Mouse (Mus musculus): ENCODE data around the gene Kiss1. TPM values are rescaled to one million over a fixed set of nuclear protein-coding genes. Genes with fewer than 3 reads are reported as not detected.

Kiss1 gene
- not detected in 2 replicates for polyA plus RNA-seq (2016; fragmentation: Nextera tagmentation; extraction: Ambion mirVana)

GRCm38 (mm10) chr1:133321267-133321925 is at the start of gene Kiss1:
Gene Kiss1 (plus strand): TSS chr1:133321875.
- Histone ChIP-seq H3K27ac (replicated peaks) (no peak within 1 kb of the TSS), H3K27me3 (peaks cover 14% of the 10 kb centered on the region; the same call in 1 of the 2 replicates), H3K4me3 (no peak within 1 kb of the TSS), H3K4me1 (peaks cover 13% of the 10 kb centered on the region; the same call in 1 of the 2 replicates), H3K9ac (replicated peaks) (no peak within 1 kb of the TSS), H3K9me3 (0 out of 2 replicates have a peak, but pooled peaks cover 5% of the 10 kb centered on the region), H3K4me2 (replicated peaks) (no peak within 1 kb of the TSS), H3K36me3 (no peaks in the 10 kb centered on the region)
- ATAC-seq (ENCODE audit: low FRiP score, low read depth): no peak; the same call in 1 of the 2 replicates
- WGBS: 87% methylated on average over 13 of the region's 13 CpGs

- peaks cover 9% of the 10 kb centered on the region for H3K4me1 ChIP-seq
These were observed 47.5 kb upstream of the Kiss1 start for GRCm38 (mm10) chr1:133274163-133274562.

GRCm38 (mm10) chr1:133276983-133277382 is 44.7 kb upstream of the Kiss1 start:
- 78% methylated on average over 5 of the region's 5 CpGs for WGBS
- Histone ChIP-seq H3K9me3 (no peaks in the 10 kb centered on the region), H3K27ac (replicated peaks) (0 out of 2 replicates have a peak overlapping the region, but pooled peaks have one; percentile 25), H3K4me3 (no peak overlapping the region), H3K4me2 (replicated peaks) (no peak overlapping the region), H3K4me1 (peaks cover 12% of the 10 kb centered on the region), H3K9ac (replicated peaks) (no peak overlapping the region), H3K27me3 (no peaks in the 10 kb centered on the region), H3K36me3 (peaks cover 81% of the 10 kb centered on the region)
- ATAC-seq (ENCODE audit: low FRiP score, low read depth): no peak

More at GRCm38 (mm10) chr1:133274163-133274562, 47.5 kb upstream of the Kiss1 start:
- H3K36me3 ChIP-seq: peaks cover 90% of the 10 kb centered on the region
- no peaks in the 10 kb centered on the region for H3K27me3 ChIP-seq
- ATAC-seq (ENCODE audit: low FRiP score, low read depth): no peak
- H3K27ac ChIP-seq (replicated peaks): no peak overlapping the region
- 91% methylated on average over 19 of the region's 19 CpGs for WGBS
- no peak overlapping the region for H3K4me2 ChIP-seq (replicated peaks)
- H3K9me3 ChIP-seq: no peaks in the 10 kb centered on the region
- no peak overlapping the region for H3K4me3 ChIP-seq
- no peak overlapping the region for H3K9ac ChIP-seq (replicated peaks)

- Histone ChIP-seq H3K36me3 (peaks cover 81% of the 10 kb centered on the region), H3K27me3 (no peaks in the 10 kb centered on the region), H3K4me3 (no peak overlapping the region), H3K9me3 (no peaks in the 10 kb centered on the region), H3K9ac (replicated peaks) (0 out of 2 replicates have a peak overlapping the region, but pooled peaks have one; percentile 4), H3K27ac (replicated peaks) (no peak overlapping the region), H3K4me1 (peaks cover 12% of the 10 kb centered on the region), H3K4me2 (replicated peaks) (no peak overlapping the region)
- ATAC-seq (ENCODE audit: low FRiP score, low read depth): no peak
- WGBS: 76% methylated on average over 6 of the region's 6 CpGs
These were observed 43.1 kb upstream of the Kiss1 start for GRCm38 (mm10) chr1:133278539-133278938.

GRCm38 (mm10) chr1:133278946-133279631 is 42.6 kb upstream of the Kiss1 start:
- H3K27me3 ChIP-seq: no peaks in the 10 kb centered on the region
- ATAC-seq (ENCODE audit: low FRiP score, low read depth): no peak
- H3K27ac ChIP-seq (replicated peaks): no peak overlapping the region
- 74% methylated on average over 15 of the region's 15 CpGs for WGBS
- no peak overlapping the region for H3K4me3 ChIP-seq
- no peaks in the 10 kb centered on the region for H3K9me3 ChIP-seq
- peaks cover 79% of the 10 kb centered on the region for H3K36me3 ChIP-seq
- H3K9ac ChIP-seq (replicated peaks): 0 out of 2 replicates have a peak overlapping the region, but pooled peaks have one; percentile 4
- no peak overlapping the region for H3K4me2 ChIP-seq (replicated peaks)
- H3K4me1 ChIP-seq: peaks cover 12% of the 10 kb centered on the region

GRCm38 (mm10) chr1:133279632-133280093 is 42.0 kb upstream of the Kiss1 start:
- Histone ChIP-seq H3K4me2 (replicated peaks) (no peak overlapping the region), H3K27ac (replicated peaks) (no peak overlapping the region), H3K36me3 (peaks cover 78% of the 10 kb centered on the region), H3K4me1 (peaks cover 12% of the 10 kb centered on the region), H3K4me3 (no peak overlapping the region), H3K9ac (replicated peaks) (0 out of 2 replicates have a peak overlapping the region, but pooled peaks have one; percentile 6), H3K9me3 (no peaks in the 10 kb centered on the region), H3K27me3 (no peaks in the 10 kb centered on the region)
- no peak for ATAC-seq (ENCODE audit: low FRiP score, low read depth)
- WGBS: 87% methylated on average over 11 of the region's 11 CpGs

- no peak overlapping the region for H3K9ac ChIP-seq (replicated peaks)
- peaks cover 78% of the 10 kb centered on the region for H3K36me3 ChIP-seq
These were observed 41.1 kb upstream of the Kiss1 start for GRCm38 (mm10) chr1:133280537-133280936.

GRCm38 (mm10) chr1:133285907-133286306 is 35.8 kb upstream of the Kiss1 start:
- no peaks in the 10 kb centered on the region for H3K9me3 ChIP-seq
- WGBS: 88% methylated on average over 7 of the region's 7 CpGs

More at GRCm38 (mm10) chr1:133280537-133280936, 41.1 kb upstream of the Kiss1 start:
- WGBS: 91% methylated on average over 2 of the region's 2 CpGs
- ATAC-seq (ENCODE audit: low FRiP score, low read depth): no peak
- Histone ChIP-seq H3K9me3 (no peaks in the 10 kb centered on the region), H3K4me2 (replicated peaks) (no peak overlapping the region), H3K4me3 (no peak overlapping the region), H3K4me1 (peaks cover 12% of the 10 kb centered on the region), H3K27ac (replicated peaks) (no peak overlapping the region), H3K27me3 (no peaks in the 10 kb centered on the region)

GRCm38 (mm10) chr1:133287051-133287450 is 34.6 kb upstream of the Kiss1 start:
- Histone ChIP-seq H3K9ac (replicated peaks) (no peak overlapping the region), H3K36me3 (peaks cover 86% of the 10 kb centered on the region), H3K27ac (replicated peaks) (no peak overlapping the region), H3K9me3 (no peaks in the 10 kb centered on the region), H3K4me3 (no peak overlapping the region), H3K27me3 (no peaks in the 10 kb centered on the region), H3K4me2 (replicated peaks) (no peak overlapping the region), H3K4me1 (no peaks in the 10 kb centered on the region)
- WGBS: 90% methylated on average over 4 of the region's 4 CpGs
- no peak for ATAC-seq (ENCODE audit: low FRiP score, low read depth)

More at GRCm38 (mm10) chr1:133285907-133286306, 35.8 kb upstream of the Kiss1 start:
- Histone ChIP-seq H3K4me3 (no peak overlapping the region), H3K9ac (replicated peaks) (no peak overlapping the region), H3K27me3 (no peaks in the 10 kb centered on the region), H3K36me3 (peaks cover 88% of the 10 kb centered on the region), H3K4me1 (no peaks in the 10 kb centered on the region), H3K27ac (replicated peaks) (no peak overlapping the region), H3K4me2 (replicated peaks) (no peak overlapping the region)
- ATAC-seq (ENCODE audit: low FRiP score, low read depth): no peak

- no peaks in the 10 kb centered on the region for H3K4me1 ChIP-seq
- H3K27ac ChIP-seq (replicated peaks): no peak overlapping the region
- ATAC-seq (ENCODE audit: low FRiP score, low read depth): no peak
- no peak overlapping the region for H3K4me3 ChIP-seq
- no peak overlapping the region for H3K4me2 ChIP-seq (replicated peaks)
- WGBS: 93% methylated on average over 12 of the region's 12 CpGs
- H3K27me3 ChIP-seq: no peaks in the 10 kb centered on the region
- peaks cover 86% of the 10 kb centered on the region for H3K36me3 ChIP-seq
- no peaks in the 10 kb centered on the region for H3K9me3 ChIP-seq
- H3K9ac ChIP-seq (replicated peaks): no peak overlapping the region
These were observed 33.8 kb upstream of the Kiss1 start for GRCm38 (mm10) chr1:133287880-133288279.

- H3K27ac ChIP-seq (replicated peaks): no peak overlapping the region
- WGBS: 91% methylated on average over 6 of the region's 6 CpGs
These were observed 29.8 kb upstream of the Kiss1 start for GRCm38 (mm10) chr1:133291888-133292287.

GRCm38 (mm10) chr1:133292608-133293007 is 29.1 kb upstream of the Kiss1 start:
- no peak overlapping the region for H3K27ac ChIP-seq (replicated peaks)
- no peak overlapping the region for H3K4me3 ChIP-seq
- H3K27me3 ChIP-seq: no peaks in the 10 kb centered on the region
- H3K9ac ChIP-seq (replicated peaks): no peak overlapping the region
- no peaks in the 10 kb centered on the region for H3K9me3 ChIP-seq
- H3K36me3 ChIP-seq: peaks cover 89% of the 10 kb centered on the region
- no peak for ATAC-seq (ENCODE audit: low FRiP score, low read depth)
- no peak overlapping the region for H3K4me2 ChIP-seq (replicated peaks)
- peaks cover 10% of the 10 kb centered on the region; the same call in 1 of the 2 replicates for H3K4me1 ChIP-seq

More at GRCm38 (mm10) chr1:133291888-133292287, 29.8 kb upstream of the Kiss1 start:
- Histone ChIP-seq H3K4me2 (replicated peaks) (no peak overlapping the region), H3K9ac (replicated peaks) (no peak overlapping the region), H3K9me3 (no peaks in the 10 kb centered on the region), H3K4me1 (peaks cover 10% of the 10 kb centered on the region; the same call in 1 of the 2 replicates), H3K4me3 (no peak overlapping the region), H3K36me3 (peaks cover 91% of the 10 kb centered on the region), H3K27me3 (no peaks in the 10 kb centered on the region)
- no peak for ATAC-seq (ENCODE audit: low FRiP score, low read depth)

Measured in midbrain, embryonic 12.5 days (tissue).